Mouse (Mus musculus): ENCODE measurements around the gene Disp2.

DNA sequence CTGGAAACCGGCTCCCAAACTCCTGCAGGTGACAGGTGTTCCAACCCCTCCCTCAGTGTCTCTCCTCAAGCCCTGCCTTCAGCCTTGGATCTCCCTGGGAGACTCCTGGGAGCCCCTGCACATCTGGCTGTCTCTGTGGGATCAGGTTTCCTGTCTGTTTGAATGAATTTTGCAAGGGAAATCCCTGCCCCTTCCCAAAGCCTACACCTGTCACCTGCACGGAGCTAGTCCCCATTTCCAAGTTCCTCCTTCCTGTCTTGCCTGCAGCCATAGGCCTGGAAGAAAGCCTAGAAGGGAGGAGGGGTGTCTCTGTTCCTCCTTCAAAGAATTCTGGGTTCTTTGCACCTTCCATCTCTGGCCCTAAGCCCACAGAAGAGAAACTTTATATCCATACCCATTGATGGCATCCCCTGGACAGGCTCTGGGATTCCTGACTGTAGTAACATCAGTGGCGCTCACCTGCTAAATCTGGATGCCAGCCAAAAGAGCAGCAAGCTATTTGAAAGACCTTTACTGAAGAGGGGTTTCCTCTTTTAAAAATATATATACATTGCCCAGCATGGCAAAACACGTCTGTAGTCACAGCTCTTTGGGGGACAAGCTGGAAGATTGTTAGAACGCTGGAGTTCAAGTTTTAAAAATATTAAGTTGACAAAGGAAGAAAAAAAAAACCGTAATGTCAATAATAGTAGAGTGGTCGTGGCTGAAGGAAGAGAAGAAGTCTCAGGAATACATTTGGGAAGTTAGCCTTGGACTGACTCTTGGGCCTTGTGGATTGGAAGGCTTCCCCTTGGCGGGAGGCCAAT lies 49.5 kb upstream of the Disp2 start:
- TF ChIP-seq CTCF (IDR thresholded peaks at IDR 0.05; ENCODE audit: low read depth, low read length) (no peak), TAL1 (conservative IDR thresholded peaks at IDR 0.05; ENCODE audit: low read depth, low read length) (no peak), POLR2AphosphoS5 (IDR thresholded peaks at IDR 0.05; ENCODE audit: insufficient replicate concordance, low read depth, low read length) (no peak)

Data from G1E (cell line).